Mouse (Mus musculus): ENCODE data around the gene Pou5f1. TPM values are rescaled to one million over a fixed set of nuclear protein-coding genes. Genes with fewer than 3 reads are reported as not detected.
A peak's percentile ranks its signal among the peaks of the same experiment; 100 is the strongest.

Pou5f1 gene
- polyA plus RNA-seq, 1 experiment from 2014 or later = not detected

- H3K9me3 ChIP-seq (replicated peaks; ENCODE audit: control insufficient read depth, low read length) = no peaks in the 10 kb centered on the region
- no peak for ATAC-seq (ENCODE audit: insufficient read depth, low FRiP score)
- 77% methylated on average over 5 of the region's 5 CpGs for WGBS
- H3K4me3 ChIP-seq (replicated peaks; ENCODE audit: low read length) = no peak overlapping the region
- no peak overlapping the region for H3K9ac ChIP-seq (ENCODE audit: low read length)
- H3K36me3 ChIP-seq (ENCODE audit: control insufficient read depth, insufficient read depth, low read length) = no peaks in the 10 kb centered on the region
- peaks cover 13% of the 10 kb centered on the region for H3K4me1 ChIP-seq (ENCODE audit: control insufficient read depth, insufficient read depth, low read length)
- no peak overlapping the region for H3K4me2 ChIP-seq (ENCODE audit: low read depth, low read length)
- H3K27me3 ChIP-seq (ENCODE audit: control insufficient read depth, insufficient read depth, low read length) = no peaks in the 10 kb centered on the region
- no peak overlapping the region for H3K27ac ChIP-seq (ENCODE audit: low read length)
Measured at GRCm38 (mm10) chr17:35554321-35554720, 48.5 kb downstream of the Pou5f1 start.

- no peak overlapping the region for H3K4me2 ChIP-seq (ENCODE audit: low read depth, low read length)
- no peak overlapping the region for H3K27ac ChIP-seq (ENCODE audit: low read length)
- no peaks in the 10 kb centered on the region for H3K36me3 ChIP-seq (ENCODE audit: control insufficient read depth, insufficient read depth, low read length)
- no peaks in the 10 kb centered on the region for H3K9me3 ChIP-seq (replicated peaks; ENCODE audit: control insufficient read depth, low read length)
- no peak for ATAC-seq (ENCODE audit: insufficient read depth, low FRiP score)
- no peak overlapping the region for H3K9ac ChIP-seq (ENCODE audit: low read length)
- no peaks in the 10 kb centered on the region for H3K27me3 ChIP-seq (ENCODE audit: control insufficient read depth, insufficient read depth, low read length)
- peaks cover 7% of the 10 kb centered on the region for H3K4me1 ChIP-seq (ENCODE audit: control insufficient read depth, insufficient read depth, low read length)
- H3K4me3 ChIP-seq (replicated peaks; ENCODE audit: low read length) = no peak overlapping the region
- WGBS = 88% methylated on average over 18 of the region's 18 CpGs
Measured at GRCm38 (mm10) chr17:35554761-35555397, 49.1 kb downstream of the Pou5f1 start.

GRCm38 (mm10) chr17:35556186-35556765, 50.5 kb downstream of the Pou5f1 start:
- WGBS = 89% methylated on average over 13 of the region's 13 CpGs
- ATAC-seq (ENCODE audit: insufficient read depth, low FRiP score) = no peak
- H3K4me2 ChIP-seq (ENCODE audit: low read depth, low read length) = no peak overlapping the region
- no peaks in the 10 kb centered on the region for H3K9me3 ChIP-seq (replicated peaks; ENCODE audit: control insufficient read depth, low read length)
- H3K27ac ChIP-seq (ENCODE audit: low read length) = no peak overlapping the region
- H3K4me1 ChIP-seq (ENCODE audit: control insufficient read depth, insufficient read depth, low read length) = no peaks in the 10 kb centered on the region
- H3K27me3 ChIP-seq (ENCODE audit: control insufficient read depth, insufficient read depth, low read length) = no peaks in the 10 kb centered on the region
- H3K36me3 ChIP-seq (ENCODE audit: control insufficient read depth, insufficient read depth, low read length) = no peaks in the 10 kb centered on the region
- H3K4me3 ChIP-seq (replicated peaks; ENCODE audit: low read length) = no peak overlapping the region
- H3K9ac ChIP-seq (ENCODE audit: low read length) = no peak overlapping the region

GRCm38 (mm10) chr17:35556812-35557211, 51.0 kb downstream of the Pou5f1 start:
- peak overlapping the region; percentile 79; the same call in 1 of the 2 replicates for H3K27ac ChIP-seq (ENCODE audit: low read length)

GRCm38 (mm10) chr17:35557351-35557750, 51.5 kb downstream of the Pou5f1 start:
- Histone ChIP-seq H3K9me3 (replicated peaks; ENCODE audit: control insufficient read depth, low read length) (no peaks in the 10 kb centered on the region), H3K36me3 (ENCODE audit: control insufficient read depth, insufficient read depth, low read length) (no peaks in the 10 kb centered on the region), H3K4me1 (ENCODE audit: control insufficient read depth, insufficient read depth, low read length) (no peaks in the 10 kb centered on the region), H3K9ac (ENCODE audit: low read length) (no peak overlapping the region), H3K4me3 (replicated peaks; ENCODE audit: low read length) (no peak overlapping the region), H3K27ac (ENCODE audit: low read length) (peak overlapping the region; percentile 79; the same call in 1 of the 2 replicates), H3K27me3 (ENCODE audit: control insufficient read depth, insufficient read depth, low read length) (no peaks in the 10 kb centered on the region), H3K4me2 (ENCODE audit: low read depth, low read length) (0 out of 2 replicates have a peak overlapping the region, but pooled peaks have one; percentile 24)
- ATAC-seq (ENCODE audit: insufficient read depth, low FRiP score) = peak; percentile 38; the same call in 1 of the 2 replicates
- WGBS = 60% methylated on average over 9 of the region's 9 CpGs

More at GRCm38 (mm10) chr17:35556812-35557211, 51.0 kb downstream of the Pou5f1 start:
- no peak overlapping the region for H3K4me3 ChIP-seq (replicated peaks; ENCODE audit: low read length)
- no peaks in the 10 kb centered on the region for H3K4me1 ChIP-seq (ENCODE audit: control insufficient read depth, insufficient read depth, low read length)
- 22% methylated on average over 5 of the region's 5 CpGs for WGBS
- no peaks in the 10 kb centered on the region for H3K27me3 ChIP-seq (ENCODE audit: control insufficient read depth, insufficient read depth, low read length)
- H3K9me3 ChIP-seq (replicated peaks; ENCODE audit: control insufficient read depth, low read length) = no peaks in the 10 kb centered on the region
- H3K9ac ChIP-seq (ENCODE audit: low read length) = no peak overlapping the region
- 0 out of 2 replicates have a peak, but pooled peaks have one; percentile 17 for ATAC-seq (ENCODE audit: insufficient read depth, low FRiP score)
- H3K36me3 ChIP-seq (ENCODE audit: control insufficient read depth, insufficient read depth, low read length) = no peaks in the 10 kb centered on the region
- 0 out of 2 replicates have a peak overlapping the region, but pooled peaks have one; percentile 24 for H3K4me2 ChIP-seq (ENCODE audit: low read depth, low read length)

GRCm38 (mm10) chr17:35558216-35558615, 52.4 kb downstream of the Pou5f1 start:
- Histone ChIP-seq H3K4me2 (ENCODE audit: low read depth, low read length) (no peak overlapping the region), H3K9me3 (replicated peaks; ENCODE audit: control insufficient read depth, low read length) (no peaks in the 10 kb centered on the region), H3K4me3 (replicated peaks; ENCODE audit: low read length) (no peak overlapping the region), H3K27me3 (ENCODE audit: control insufficient read depth, insufficient read depth, low read length) (no peaks in the 10 kb centered on the region), H3K36me3 (ENCODE audit: control insufficient read depth, insufficient read depth, low read length) (no peaks in the 10 kb centered on the region), H3K9ac (ENCODE audit: low read length) (no peak overlapping the region), H3K27ac (ENCODE audit: low read length) (no peak overlapping the region), H3K4me1 (ENCODE audit: control insufficient read depth, insufficient read depth, low read length) (no peaks in the 10 kb centered on the region)
- ATAC-seq (ENCODE audit: insufficient read depth, low FRiP score) = no peak
- 60% methylated on average over 8 of the region's 8 CpGs for WGBS

Other genes with a start within 250 kb of the Pou5f1 start
- gene H2-D1, start 243.3 kb upstream of the Pou5f1 start, polyA plus RNA-seq (2015; fragmentation: Nextera tagmentation; extraction: Ambion mirVana) = 169 and 219 TPM in 2 replicates
- 0.74 and 0.75 TPM in 2 replicates for gene H2-Q1, start 185.6 kb upstream of the Pou5f1 start, polyA plus RNA-seq (2015; fragmentation: Nextera tagmentation; extraction: Ambion mirVana)
- gene H2-Q2, start 163.8 kb upstream of the Pou5f1 start, polyA plus RNA-seq (2015; fragmentation: Nextera tagmentation; extraction: Ambion mirVana) = 15.0 and 16.3 TPM in 2 replicates
- 2.2 and 2.6 TPM in 2 replicates for gene H2-Q4, start 126.4 kb upstream of the Pou5f1 start, polyA plus RNA-seq (2015; fragmentation: Nextera tagmentation; extraction: Ambion mirVana)
- gene H2-Q6, start 81.2 kb upstream of the Pou5f1 start, polyA plus RNA-seq (2015; fragmentation: Nextera tagmentation; extraction: Ambion mirVana) = 0.86 and 1.1 TPM in 2 replicates
- 3.6 and 4.2 TPM in 2 replicates for gene H2-Q7, start 66.9 kb upstream of the Pou5f1 start, polyA plus RNA-seq (2015; fragmentation: Nextera tagmentation; extraction: Ambion mirVana)
- 17.9 and 22.4 TPM in 2 replicates for gene H2-Q10, start 35.9 kb upstream of the Pou5f1 start, polyA plus RNA-seq (2015; fragmentation: Nextera tagmentation; extraction: Ambion mirVana)
- 79.6 and 83.1 TPM in 2 replicates for gene Tcf19, start 10.8 kb downstream of the Pou5f1 start, polyA plus RNA-seq (2015; fragmentation: Nextera tagmentation; extraction: Ambion mirVana)
- 17.5 and 19.4 TPM in 2 replicates for gene Cchcr1, start 11.1 kb downstream of the Pou5f1 start, polyA plus RNA-seq (2015; fragmentation: Nextera tagmentation; extraction: Ambion mirVana)
- 1.3 and 2.0 TPM in 2 replicates for gene Psors1c2, start 27.2 kb downstream of the Pou5f1 start, polyA plus RNA-seq (2015; fragmentation: Nextera tagmentation; extraction: Ambion mirVana)
- gene Cdsn, start 46.1 kb downstream of the Pou5f1 start, polyA plus RNA-seq (2015; fragmentation: Nextera tagmentation; extraction: Ambion mirVana) = 7.7 and 24.9 TPM in 2 replicates
- gene 2300002M23Rik, start 61.4 kb downstream of the Pou5f1 start, polyA plus RNA-seq (2015; fragmentation: Nextera tagmentation; extraction: Ambion mirVana) = 115 and 211 TPM in 2 replicates
- 10.2 and 14.0 TPM in 2 replicates for gene Sfta2, start 95.5 kb downstream of the Pou5f1 start, polyA plus RNA-seq (2015; fragmentation: Nextera tagmentation; extraction: Ambion mirVana)
- gene Gm9573, start 120.6 kb downstream of the Pou5f1 start, polyA plus RNA-seq (2015; fragmentation: Nextera tagmentation; extraction: Ambion mirVana) = 2.9 and 4.5 TPM in 2 replicates
- 71.0 and 145 TPM in 2 replicates for gene Mucl3, start 137.7 kb downstream of the Pou5f1 start, polyA plus RNA-seq (2015; fragmentation: Nextera tagmentation; extraction: Ambion mirVana)
- 17.2 and 17.4 TPM in 2 replicates for gene Vars2, start 161.6 kb downstream of the Pou5f1 start, polyA plus RNA-seq (2015; fragmentation: Nextera tagmentation; extraction: Ambion mirVana)
- gene Gtf2h4, start 167.7 kb downstream of the Pou5f1 start, polyA plus RNA-seq (2015; fragmentation: Nextera tagmentation; extraction: Ambion mirVana) = 38.6 and 41.5 TPM in 2 replicates
- 81.5 and 86.5 TPM in 2 replicates for gene Ddr1, start 198.6 kb downstream of the Pou5f1 start, polyA plus RNA-seq (2015; fragmentation: Nextera tagmentation; extraction: Ambion mirVana)

Measured in stomach, embryonic 16.5 days (tissue).